Mouse (Mus musculus): Measurements from ENCODE around the gene A030005K14Rik. TPM values are rescaled to one million over a fixed set of nuclear protein-coding genes. Genes with fewer than 3 reads are reported as not detected.
A peak's percentile ranks its signal among the peaks of the same experiment; 100 is the strongest.

A030005K14Rik gene
- not detected in 2 replicates for polyA plus RNA-seq (2012; rRNA removed)

GRCm38 (mm10) chr1:83059278-83059677 lies at the start of gene A030005K14Rik:
Gene A030005K14Rik (minus strand): TSS chr1:83059378.
- DNase-seq: no peak

DNA sequence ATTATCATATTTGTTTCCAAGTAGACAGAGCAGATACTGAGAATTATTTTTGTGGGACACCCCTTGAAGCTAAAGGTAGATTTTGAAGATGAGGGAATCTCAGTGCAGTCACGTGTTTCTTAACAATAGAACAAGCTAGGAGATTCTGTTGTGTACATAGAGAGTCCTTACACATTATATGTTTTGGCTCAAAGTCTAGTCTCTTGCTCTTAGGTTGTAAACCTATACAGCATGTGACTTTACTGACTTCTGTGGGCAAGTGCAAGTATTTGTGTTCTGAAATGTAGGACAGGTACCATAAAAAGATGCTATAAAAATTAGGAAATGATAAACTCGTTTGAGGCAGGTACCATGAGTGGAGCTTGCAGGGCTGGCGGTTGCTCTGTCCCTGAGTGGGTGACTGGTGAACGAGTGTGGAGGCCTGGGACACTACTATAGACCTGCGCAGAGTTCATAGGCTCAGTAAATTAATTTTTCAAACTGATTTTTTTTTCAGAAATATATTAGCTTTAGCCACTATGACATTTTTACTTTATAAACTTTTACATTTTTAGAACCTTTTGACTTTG lies 48.3 kb upstream of the A030005K14Rik start:
- WGBS: 87% methylated on average over 5 of the region's 5 CpGs
- H3K4me3 ChIP-seq (ENCODE audit: insufficient read depth, low read depth, low read length): no peak overlapping the region
- no peak overlapping the region for H3K27ac ChIP-seq (ENCODE audit: insufficient read depth, low read depth, low read length)
- no peaks in the 10 kb centered on the region for H3K36me3 ChIP-seq (ENCODE audit: control insufficient read depth, insufficient read depth, low read length)
- no peak for DNase-seq
- H3K27me3 ChIP-seq (replicated peaks; ENCODE audit: control insufficient read depth, insufficient read depth, low read length): no peaks in the 10 kb centered on the region
- TF ChIP-seq POLR2A (IDR thresholded peaks at IDR 0.05; ENCODE audit: low read depth, low read length): no peak
- no peak for TF ChIP-seq CTCF (conservative IDR thresholded peaks at IDR 0.05; ENCODE audit: insufficient read depth, insufficient read length, low read depth, low read length)
- no peaks in the 10 kb centered on the region for H3K4me1 ChIP-seq (ENCODE audit: control insufficient read depth, insufficient read depth, low read length)

More at GRCm38 (mm10) chr1:83059278-83059677, at the start of gene A030005K14Rik:
- Histone ChIP-seq H3K27ac (ENCODE audit: insufficient read depth, low read depth, low read length) (no peak within 1 kb of the TSS), H3K4me3 (ENCODE audit: insufficient read depth, low read depth, low read length) (no peak within 1 kb of the TSS), H3K27me3 (replicated peaks; ENCODE audit: control insufficient read depth, insufficient read depth, low read length) (no peaks in the 10 kb centered on the region), H3K4me1 (ENCODE audit: control insufficient read depth, insufficient read depth, low read length) (no peaks in the 10 kb centered on the region), H3K36me3 (ENCODE audit: control insufficient read depth, insufficient read depth, low read length) (no peaks in the 10 kb centered on the region)
- 88% methylated on average over 9 of the region's 9 CpGs for WGBS
- TF ChIP-seq CTCF (conservative IDR thresholded peaks at IDR 0.05; ENCODE audit: insufficient read depth, insufficient read length, low read depth, low read length) (no peak), POLR2A (IDR thresholded peaks at IDR 0.05; ENCODE audit: low read depth, low read length) (no peak)

DNA sequence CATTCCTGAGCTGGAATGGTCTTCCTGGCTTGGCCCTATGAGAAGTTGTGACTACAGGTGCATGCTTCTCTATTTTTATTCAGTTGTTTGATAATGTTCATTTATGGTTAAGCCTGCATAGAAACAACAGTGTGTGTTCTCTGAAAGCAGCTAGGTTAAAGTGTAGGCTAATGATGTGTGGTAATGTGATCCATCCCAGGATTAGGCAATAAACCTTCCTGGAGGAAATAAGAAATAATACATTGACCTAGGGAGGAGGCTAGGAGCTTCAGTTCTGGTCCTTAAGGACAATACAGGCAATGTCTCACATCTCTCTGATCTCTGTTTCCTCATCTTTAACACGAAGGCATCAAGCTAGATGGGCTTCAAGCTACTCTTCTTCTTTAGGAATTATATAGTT lies 46.3 kb upstream of the A030005K14Rik start:
- H3K4me3 ChIP-seq (ENCODE audit: insufficient read depth, low read depth, low read length): no peak overlapping the region
- no peak for DNase-seq
- no peaks in the 10 kb centered on the region for H3K4me1 ChIP-seq (ENCODE audit: control insufficient read depth, insufficient read depth, low read length)
- H3K36me3 ChIP-seq (ENCODE audit: control insufficient read depth, insufficient read depth, low read length): no peaks in the 10 kb centered on the region
- TF ChIP-seq CTCF (conservative IDR thresholded peaks at IDR 0.05; ENCODE audit: insufficient read depth, insufficient read length, low read depth, low read length) (no peak), POLR2A (IDR thresholded peaks at IDR 0.05; ENCODE audit: low read depth, low read length) (no peak)
- no peak overlapping the region for H3K27ac ChIP-seq (ENCODE audit: insufficient read depth, low read depth, low read length)
- no peaks in the 10 kb centered on the region for H3K27me3 ChIP-seq (replicated peaks; ENCODE audit: control insufficient read depth, insufficient read depth, low read length)
- WGBS: 60% methylated on average over 1 of the region's 1 CpGs

- 35% methylated on average over 3 of the region's 3 CpGs for WGBS
- Histone ChIP-seq H3K4me1 (ENCODE audit: control insufficient read depth, insufficient read depth, low read length) (peaks cover 3% of the 10 kb centered on the region; the same call in 1 of the 2 replicates), H3K27ac (ENCODE audit: insufficient read depth, low read depth, low read length) (no peak overlapping the region; the same call in 1 of the 2 replicates), H3K4me3 (ENCODE audit: insufficient read depth, low read depth, low read length) (no peak overlapping the region), H3K36me3 (ENCODE audit: control insufficient read depth, insufficient read depth, low read length) (no peaks in the 10 kb centered on the region), H3K27me3 (replicated peaks; ENCODE audit: control insufficient read depth, insufficient read depth, low read length) (no peaks in the 10 kb centered on the region)
- peak; percentile 48 for DNase-seq
- no peak for TF ChIP-seq POLR2A (IDR thresholded peaks at IDR 0.05; ENCODE audit: low read depth, low read length)
- TF ChIP-seq CTCF (conservative IDR thresholded peaks at IDR 0.05; ENCODE audit: insufficient read depth, insufficient read length, low read depth, low read length): no peak
Measured at GRCm38 (mm10) chr1:83101891-83102290, 42.7 kb upstream of the A030005K14Rik start.

DNA sequence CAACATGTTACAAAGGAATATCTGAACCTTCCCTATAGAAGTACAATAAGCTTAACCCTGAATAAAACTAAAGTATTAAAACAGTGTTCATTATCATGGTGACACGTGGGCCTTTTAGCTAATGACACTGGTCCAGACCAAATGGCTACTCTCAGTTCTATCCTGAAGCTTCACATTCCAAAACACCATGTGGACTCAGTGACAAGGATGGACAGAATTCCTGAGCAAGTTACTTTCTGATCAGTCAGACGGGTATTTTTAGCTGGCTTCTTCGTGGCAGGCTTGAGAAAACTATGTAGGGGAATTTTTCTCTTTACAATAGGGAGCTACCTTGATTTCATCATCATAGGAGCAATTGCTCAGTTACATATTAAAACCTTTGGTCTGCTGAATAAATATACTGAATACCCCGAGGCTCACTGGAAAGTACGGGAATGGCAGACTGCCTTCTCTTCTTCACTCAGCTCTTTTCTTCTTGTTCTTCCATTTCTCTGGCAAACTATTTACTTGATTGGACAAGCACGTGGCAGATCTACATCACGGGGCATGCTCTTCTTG lies 40.5 kb upstream of the A030005K14Rik start:
- peak; percentile 14 for DNase-seq
- Histone ChIP-seq H3K27ac (ENCODE audit: insufficient read depth, low read depth, low read length) (no peak overlapping the region), H3K27me3 (replicated peaks; ENCODE audit: control insufficient read depth, insufficient read depth, low read length) (no peaks in the 10 kb centered on the region), H3K4me1 (ENCODE audit: control insufficient read depth, insufficient read depth, low read length) (peaks cover 3% of the 10 kb centered on the region; the same call in 1 of the 2 replicates), H3K4me3 (ENCODE audit: insufficient read depth, low read depth, low read length) (no peak overlapping the region), H3K36me3 (ENCODE audit: control insufficient read depth, insufficient read depth, low read length) (no peaks in the 10 kb centered on the region)
- 42% methylated on average over 7 of the region's 7 CpGs for WGBS
- TF ChIP-seq POLR2A (IDR thresholded peaks at IDR 0.05; ENCODE audit: low read depth, low read length) (no peak), CTCF (conservative IDR thresholded peaks at IDR 0.05; ENCODE audit: insufficient read depth, insufficient read length, low read depth, low read length) (no peak)

DNA sequence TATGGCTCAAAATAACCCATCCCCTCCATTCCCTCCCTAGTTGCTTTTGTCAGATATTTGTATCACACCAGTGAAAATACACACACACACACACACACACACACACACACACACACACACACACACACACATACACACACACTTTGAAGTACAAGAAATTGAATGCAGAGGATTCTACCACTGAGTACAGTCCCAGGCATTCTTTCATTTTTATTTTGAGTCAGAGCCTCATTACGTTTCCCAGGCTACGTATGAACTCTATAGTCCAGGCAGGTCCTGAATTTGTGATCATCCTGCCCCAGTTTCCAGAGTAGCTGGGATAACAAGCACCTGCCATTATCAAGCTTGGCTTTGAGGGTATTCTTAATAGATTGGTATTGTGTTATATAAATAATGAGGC lies 40.0 kb upstream of the A030005K14Rik start:
- no peak for DNase-seq
- TF ChIP-seq POLR2A (IDR thresholded peaks at IDR 0.05; ENCODE audit: low read depth, low read length) (no peak), CTCF (conservative IDR thresholded peaks at IDR 0.05; ENCODE audit: insufficient read depth, insufficient read length, low read depth, low read length) (no peak)
- no peaks in the 10 kb centered on the region for H3K36me3 ChIP-seq (ENCODE audit: control insufficient read depth, insufficient read depth, low read length)
- no peak overlapping the region for H3K27ac ChIP-seq (ENCODE audit: insufficient read depth, low read depth, low read length)
- peaks cover 3% of the 10 kb centered on the region; the same call in 1 of the 2 replicates for H3K4me1 ChIP-seq (ENCODE audit: control insufficient read depth, insufficient read depth, low read length)
- no peaks in the 10 kb centered on the region for H3K27me3 ChIP-seq (replicated peaks; ENCODE audit: control insufficient read depth, insufficient read depth, low read length)
- WGBS: 87% methylated on average over 2 of the region's 2 CpGs
- no peak overlapping the region for H3K4me3 ChIP-seq (ENCODE audit: insufficient read depth, low read depth, low read length)

DNA sequence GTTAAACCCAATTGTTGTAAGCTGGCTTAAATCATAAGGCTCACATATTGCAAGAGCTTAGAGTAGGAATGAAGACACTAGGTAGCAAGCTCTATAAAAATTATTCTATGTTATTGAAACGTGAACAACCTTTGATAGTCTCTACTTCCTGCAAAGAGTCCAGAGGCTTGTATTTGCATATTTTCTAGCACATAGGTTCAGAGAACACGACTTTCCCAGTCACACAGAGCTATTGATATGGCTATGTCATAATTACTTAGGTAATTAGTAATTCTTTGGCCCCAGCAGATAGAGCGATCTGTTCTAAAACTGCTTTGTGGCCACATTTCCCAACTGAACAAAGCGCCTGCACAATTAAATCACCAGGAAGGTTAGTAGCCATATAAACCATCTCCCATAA lies 37.8 kb upstream of the A030005K14Rik start:
- TF ChIP-seq POLR2A (IDR thresholded peaks at IDR 0.05; ENCODE audit: low read depth, low read length) (no peak), CTCF (conservative IDR thresholded peaks at IDR 0.05; ENCODE audit: insufficient read depth, insufficient read length, low read depth, low read length) (no peak)
- no peaks in the 10 kb centered on the region for H3K36me3 ChIP-seq (ENCODE audit: control insufficient read depth, insufficient read depth, low read length)
- DNase-seq: no peak
- 85% methylated on average over 4 of the region's 4 CpGs for WGBS
- no peaks in the 10 kb centered on the region for H3K27me3 ChIP-seq (replicated peaks; ENCODE audit: control insufficient read depth, insufficient read depth, low read length)
- peaks cover 3% of the 10 kb centered on the region; the same call in 1 of the 2 replicates for H3K4me1 ChIP-seq (ENCODE audit: control insufficient read depth, insufficient read depth, low read length)
- H3K27ac ChIP-seq (ENCODE audit: insufficient read depth, low read depth, low read length): no peak overlapping the region
- H3K4me3 ChIP-seq (ENCODE audit: insufficient read depth, low read depth, low read length): no peak overlapping the region
